Mouse (Mus musculus) lung, embryonic 15.5 days (tissue): ENCODE measurements around the gene Fam83e. TPM values are rescaled to one million over a fixed set of nuclear protein-coding genes. Genes with fewer than 3 reads are reported as not detected.

Experiments
- ATAC-seq: fragments of 200-750 bp; cut with Nextera tagmentation; 2 replicates; pipeline ENCODE4 v1.8.0; 2017; ENCODE audit warnings: moderate number of reproducible peaks, borderline replicate concordance; ENCODE audit not compliant: low FRiP score, low TSS enrichment; ENCODE audit errors: extremely low read depth
- H3K27ac ChIP-seq: fragments of 300-500 bp; sonication (generic); 2 replicates; pipeline ENCODE4 v1.5.1; 2015; ENCODE audit warnings: moderate library complexity, mild to moderate bottlenecking, inconsistent platforms
- H3K27me3 ChIP-seq: fragments of 300-500 bp; sonication (generic); 2 replicates; pipeline ENCODE4 v1.6.1; 2015; ENCODE audit warnings: inconsistent platforms
- H3K36me3 ChIP-seq: fragments of 300-500 bp; sonication (generic); 2 replicates; pipeline ENCODE4 v1.6.1; 2015; ENCODE audit warnings: inconsistent platforms
- H3K4me1 ChIP-seq: fragments of 300-500 bp; sonication (generic); 2 replicates; pipeline ENCODE4 v1.6.1; 2015; ENCODE audit warnings: inconsistent platforms
- H3K4me2 ChIP-seq: fragments of 300-500 bp; sonication (generic); 2 replicates; pipeline ENCODE4 v1.6.1; 2015; ENCODE audit warnings: inconsistent platforms, mild to moderate bottlenecking, moderate library complexity
- H3K4me3 ChIP-seq: fragments of 300-500 bp; sonication (generic); 2 replicates; pipeline ENCODE4 v1.5.1; 2015; ENCODE audit warnings: mild to moderate bottlenecking, inconsistent platforms
- H3K9ac ChIP-seq: fragments of 300-500 bp; sonication (generic); 2 replicates; pipeline ENCODE4 v1.6.1; 2015; ENCODE audit warnings: inconsistent platforms
- H3K9me3 ChIP-seq: fragments of 300-500 bp; sonication (generic); 2 replicates; pipeline ENCODE4 v1.6.1; 2016; ENCODE audit warnings: inconsistent platforms
- WGBS: fragments of 180-500 bp; shearing (Covaris S2); methylation state at CpG from one replicate; pipeline ENCODE4 v1.1.7; 2015; 5-methylcytosine and 5-hydroxymethylcytosine counted together
- polyA plus RNA-seq: library from polyadenylated mRNA; unstranded; fragments of >200 nt; fragmentation: Nextera tagmentation; extraction: Ambion mirVana; gene quantifications from 2 replicates; pipeline ENCODE4 v1.2.1, GENCODE M21; 2015

Fam83e gene
- polyA plus RNA-seq, 1 experiment from 2014 or later = 1.5 TPM

DNA sequence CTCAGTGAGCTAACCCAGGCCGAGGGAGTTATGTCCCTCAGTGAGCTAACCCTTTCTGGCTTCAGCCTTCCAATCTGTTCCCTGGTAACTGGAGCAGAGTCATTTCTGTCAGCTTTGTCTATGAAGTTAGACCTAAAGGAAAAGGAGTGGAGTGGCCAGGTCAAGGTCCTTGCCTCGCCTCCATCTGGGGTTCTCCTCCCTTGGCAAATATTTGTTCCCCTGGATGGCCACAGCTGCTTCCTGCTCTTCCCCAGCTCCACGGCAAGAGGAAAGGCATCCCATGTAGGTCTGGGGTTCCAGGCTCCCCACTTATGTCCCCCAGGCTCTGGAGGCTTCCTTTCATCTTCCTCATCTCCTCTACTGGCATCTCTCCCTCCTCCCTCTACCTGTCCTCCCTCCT, 6.6 kb downstream of the Fam83e start:
- ATAC-seq = no peak

DNA sequence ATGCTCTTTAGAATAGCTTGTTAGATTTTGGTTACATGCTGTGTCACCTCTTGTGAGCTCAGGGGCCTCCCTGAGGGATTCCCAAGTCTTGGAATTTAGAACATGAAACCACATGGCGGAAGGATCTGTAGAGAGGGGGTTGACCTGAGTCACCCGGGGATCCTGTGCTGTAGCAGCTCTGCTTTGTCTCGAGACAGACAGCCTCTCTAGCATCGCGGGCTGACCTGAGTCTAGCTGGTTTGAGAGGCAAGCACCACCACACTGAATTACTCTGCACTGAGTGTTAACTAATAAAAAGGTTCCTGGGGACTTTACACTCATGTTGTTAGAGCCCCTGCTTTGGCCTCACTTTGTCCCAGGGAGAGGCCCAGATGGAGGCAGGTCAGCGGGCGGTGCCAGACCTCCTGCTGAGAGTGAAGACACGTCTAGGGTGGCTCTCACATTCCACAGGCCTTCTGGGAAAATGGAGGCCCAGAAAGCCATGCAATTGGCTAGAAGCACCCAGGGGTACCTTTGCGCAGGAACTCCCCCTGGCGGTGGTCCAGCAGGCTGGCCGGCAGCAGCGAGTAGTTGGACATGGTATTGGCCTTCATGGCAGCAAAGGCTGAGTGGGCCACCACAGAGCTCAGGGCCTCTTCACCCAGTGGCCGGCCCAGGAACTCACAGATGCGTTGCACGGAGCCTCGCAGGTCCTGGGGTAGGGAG, 9.9 kb downstream of the Fam83e start:
- no peaks in the 10 kb centered on the region for H3K9me3 ChIP-seq
- WGBS = 16% methylated on average over 16 of the region's 16 CpGs
- peaks cover 9% of the 10 kb centered on the region; the same call in 1 of the 2 replicates for H3K4me1 ChIP-seq
- peak; percentile 31; the same call in 1 of the 2 replicates for ATAC-seq
- no peaks in the 10 kb centered on the region for H3K27me3 ChIP-seq
- H3K36me3 ChIP-seq = peaks cover 14% of the 10 kb centered on the region
- no peak overlapping the region for H3K4me3 ChIP-seq
- H3K27ac ChIP-seq = no peak overlapping the region
- no peak overlapping the region for H3K4me2 ChIP-seq
- no peak overlapping the region for H3K9ac ChIP-seq

More for the DNA sequence above, 6.6 kb downstream of the Fam83e start:
- Histone ChIP-seq H3K36me3 (peaks cover 45% of the 10 kb centered on the region), H3K4me1 (peaks cover 9% of the 10 kb centered on the region; the same call in 1 of the 2 replicates), H3K9ac (no peak overlapping the region), H3K27ac (no peak overlapping the region), H3K4me3 (no peak overlapping the region), H3K9me3 (no peaks in the 10 kb centered on the region), H3K4me2 (no peak overlapping the region), H3K27me3 (no peaks in the 10 kb centered on the region)
- 61% methylated on average over 3 of the region's 3 CpGs for WGBS

DNA sequence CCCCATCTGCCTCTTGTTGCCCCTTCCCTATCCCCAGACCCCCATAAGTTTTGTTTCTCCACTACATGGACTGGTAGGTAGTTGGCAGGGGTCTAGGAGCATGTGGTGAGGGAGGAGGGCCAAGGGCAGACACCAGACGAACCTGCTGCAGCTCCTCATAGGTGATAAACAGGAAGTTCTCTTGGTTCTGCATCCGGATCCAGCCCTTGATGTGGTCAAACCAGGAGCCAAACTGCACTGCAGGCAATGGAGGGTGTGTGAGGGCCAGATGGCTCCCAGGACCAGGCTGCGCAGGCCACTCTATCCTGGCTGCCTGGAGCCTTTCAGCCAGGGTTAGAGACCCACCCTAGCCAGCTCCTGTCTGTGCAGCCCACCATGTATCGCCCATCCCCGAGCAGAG, 12.5 kb downstream of the Fam83e start:
- Histone ChIP-seq H3K9ac (no peak overlapping the region), H3K4me2 (no peak overlapping the region), H3K4me1 (peaks cover 9% of the 10 kb centered on the region; the same call in 1 of the 2 replicates), H3K9me3 (no peaks in the 10 kb centered on the region), H3K36me3 (peaks cover 3% of the 10 kb centered on the region; the same call in 1 of the 2 replicates), H3K27me3 (no peaks in the 10 kb centered on the region), H3K4me3 (no peak overlapping the region), H3K27ac (no peak overlapping the region)
- ATAC-seq = no peak
- WGBS = 74% methylated on average over 5 of the region's 5 CpGs

DNA sequence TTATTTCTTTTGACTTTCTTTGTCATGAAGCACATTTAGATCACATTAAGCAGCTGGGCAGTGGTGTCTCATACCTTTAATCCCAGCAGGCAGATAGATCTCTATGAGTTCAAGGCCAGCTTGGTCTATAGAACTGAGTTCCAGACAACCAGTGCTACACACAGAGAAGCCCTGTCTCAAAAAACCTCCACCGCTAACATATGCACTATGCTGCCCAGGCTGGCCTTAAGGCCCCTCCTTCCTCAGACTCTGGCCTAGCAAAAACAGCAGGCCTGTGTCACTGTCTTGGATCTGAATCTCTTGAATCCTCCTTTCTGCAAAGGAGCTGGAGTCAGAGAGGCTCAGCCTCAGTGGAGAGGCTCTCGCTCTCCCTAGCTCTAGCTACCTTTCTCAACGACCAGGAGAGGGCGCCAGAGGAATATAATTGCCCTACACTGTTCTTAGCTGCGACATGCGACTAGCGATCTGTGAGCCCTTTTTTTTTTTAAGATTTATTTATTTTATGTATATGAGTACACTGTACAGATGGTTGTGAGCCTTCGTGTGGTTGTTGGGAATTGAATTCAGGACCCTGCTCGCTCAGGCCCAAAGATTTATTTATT, 18.3 kb downstream of the Fam83e start:
- H3K4me2 ChIP-seq = no peak overlapping the region
- no peak overlapping the region for H3K9ac ChIP-seq
- no peaks in the 10 kb centered on the region for H3K27me3 ChIP-seq
- H3K4me3 ChIP-seq = no peak overlapping the region
- H3K36me3 ChIP-seq = no peaks in the 10 kb centered on the region
- no peak overlapping the region for H3K27ac ChIP-seq
- H3K9me3 ChIP-seq = no peaks in the 10 kb centered on the region
- ATAC-seq = peak; percentile 73
- peaks cover 9% of the 10 kb centered on the region; the same call in 1 of the 2 replicates for H3K4me1 ChIP-seq
- WGBS = 7% methylated on average over 9 of the region's 9 CpGs

DNA sequence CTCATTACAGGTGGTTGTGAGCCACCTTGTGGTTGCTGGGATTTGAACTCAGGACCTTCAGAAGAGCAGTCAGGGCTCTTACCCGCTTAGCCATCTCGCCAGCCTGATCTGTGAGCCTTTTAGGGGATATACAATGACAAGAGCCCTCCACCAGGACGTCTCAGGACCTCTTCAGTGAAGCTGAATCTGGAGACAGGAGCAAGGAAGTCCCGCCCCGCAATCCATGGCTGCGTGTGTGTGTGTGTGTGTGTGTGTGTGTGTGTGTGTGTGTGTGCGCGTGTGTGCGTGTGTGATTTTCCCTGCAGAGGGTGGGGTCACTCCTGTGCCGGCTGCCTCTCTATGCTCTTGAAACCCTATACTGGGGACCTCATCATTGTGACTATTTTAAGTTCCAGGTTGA, 18.8 kb downstream of the Fam83e start:
- Histone ChIP-seq H3K9ac (no peak overlapping the region), H3K4me2 (no peak overlapping the region), H3K27me3 (no peaks in the 10 kb centered on the region), H3K9me3 (no peaks in the 10 kb centered on the region), H3K27ac (no peak overlapping the region), H3K36me3 (no peaks in the 10 kb centered on the region), H3K4me3 (no peak overlapping the region), H3K4me1 (peaks cover 9% of the 10 kb centered on the region; the same call in 1 of the 2 replicates)
- ATAC-seq = no peak
- 57% methylated on average over 10 of the region's 10 CpGs for WGBS

DNA sequence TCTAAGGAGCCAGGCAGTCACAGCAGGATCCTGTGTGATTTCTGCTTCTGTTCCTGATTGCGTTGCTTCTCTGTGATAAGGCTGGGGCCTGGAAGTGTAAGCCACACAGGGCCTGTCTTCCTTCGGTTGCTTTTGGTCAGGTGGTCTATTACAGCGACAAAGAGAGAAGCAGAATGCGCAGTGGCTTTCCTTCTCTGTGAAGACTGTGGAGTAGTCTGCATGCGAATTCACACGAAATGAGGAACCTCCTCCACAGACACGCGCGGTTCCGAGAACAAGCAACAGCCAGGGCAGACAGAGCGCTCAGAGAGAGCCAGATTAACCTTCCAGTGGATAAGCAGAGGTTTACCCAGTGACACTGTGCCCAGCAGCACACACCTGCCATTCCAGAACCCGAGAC, 20.3 kb downstream of the Fam83e start:
- Histone ChIP-seq H3K27ac (no peak overlapping the region), H3K9ac (no peak overlapping the region), H3K36me3 (no peaks in the 10 kb centered on the region), H3K4me1 (peaks cover 9% of the 10 kb centered on the region; the same call in 1 of the 2 replicates), H3K4me3 (no peak overlapping the region), H3K9me3 (no peaks in the 10 kb centered on the region), H3K4me2 (peak overlapping the region; percentile 53), H3K27me3 (no peaks in the 10 kb centered on the region)
- WGBS = 77% methylated on average over 12 of the region's 12 CpGs
- no peak for ATAC-seq

DNA sequence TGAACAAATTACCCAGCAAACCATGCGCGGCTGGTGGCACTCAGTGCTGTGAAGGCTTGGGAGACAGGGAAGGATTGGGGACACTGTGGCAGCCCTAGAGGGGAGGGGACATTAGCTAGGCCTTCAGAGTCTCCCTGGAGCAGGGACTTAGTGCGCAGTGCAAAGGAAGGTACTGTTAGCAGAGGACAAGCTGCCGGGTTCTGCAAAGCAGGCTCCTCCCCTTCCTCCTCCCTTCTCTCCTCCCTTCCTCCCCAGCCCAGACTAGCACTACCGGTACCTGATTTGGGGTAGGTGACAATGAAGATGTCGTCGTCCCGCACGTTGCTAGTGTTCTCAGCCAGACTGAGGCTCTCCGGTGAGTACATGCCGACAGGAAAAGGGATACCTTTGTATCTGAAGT, 20.8 kb downstream of the Fam83e start:
- 28% methylated on average over 11 of the region's 11 CpGs for WGBS
- H3K4me1 ChIP-seq = peaks cover 9% of the 10 kb centered on the region; the same call in 1 of the 2 replicates
- no peaks in the 10 kb centered on the region for H3K36me3 ChIP-seq
- H3K4me2 ChIP-seq = peak overlapping the region; percentile 53
- ATAC-seq = 0 out of 2 replicates have a peak, but pooled peaks have one; percentile 66
- H3K9me3 ChIP-seq = no peaks in the 10 kb centered on the region
- peak overlapping the region; percentile 33 for H3K4me3 ChIP-seq
- H3K27me3 ChIP-seq = no peaks in the 10 kb centered on the region
- H3K9ac ChIP-seq = no peak overlapping the region
- H3K27ac ChIP-seq = 0 out of 2 replicates have a peak overlapping the region, but pooled peaks have one; percentile 0

DNA sequence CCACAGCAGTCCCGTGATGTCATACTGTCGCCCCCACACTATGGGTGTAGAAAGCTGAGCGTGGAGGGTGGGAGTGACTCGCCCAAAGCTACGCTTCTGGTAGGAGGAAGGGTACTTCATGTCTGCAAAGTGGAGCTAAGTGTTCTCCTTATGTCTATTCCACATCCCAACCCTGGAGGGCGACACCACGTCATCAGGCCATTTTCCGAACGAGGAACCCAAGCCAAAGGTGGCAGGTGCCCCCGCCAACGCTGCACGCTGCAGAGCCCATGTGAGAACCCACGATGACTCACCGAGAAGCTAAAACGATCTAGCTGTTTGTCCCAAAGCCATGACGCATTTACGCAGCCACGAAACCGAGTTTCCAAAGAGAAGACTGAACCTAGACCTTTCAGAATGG, 21.3 kb downstream of the Fam83e start:
- 0 out of 2 replicates have a peak, but pooled peaks have one; percentile 35 for ATAC-seq
- peak overlapping the region; percentile 33 for H3K4me3 ChIP-seq
- H3K36me3 ChIP-seq = no peaks in the 10 kb centered on the region
- peak overlapping the region; percentile 53 for H3K4me2 ChIP-seq
- H3K27me3 ChIP-seq = no peaks in the 10 kb centered on the region
- WGBS = 26% methylated on average over 19 of the region's 19 CpGs
- H3K27ac ChIP-seq = 0 out of 2 replicates have a peak overlapping the region, but pooled peaks have one; percentile 0
- H3K9me3 ChIP-seq = no peaks in the 10 kb centered on the region
- no peak overlapping the region for H3K9ac ChIP-seq
- peaks cover 9% of the 10 kb centered on the region; the same call in 1 of the 2 replicates for H3K4me1 ChIP-seq

DNA sequence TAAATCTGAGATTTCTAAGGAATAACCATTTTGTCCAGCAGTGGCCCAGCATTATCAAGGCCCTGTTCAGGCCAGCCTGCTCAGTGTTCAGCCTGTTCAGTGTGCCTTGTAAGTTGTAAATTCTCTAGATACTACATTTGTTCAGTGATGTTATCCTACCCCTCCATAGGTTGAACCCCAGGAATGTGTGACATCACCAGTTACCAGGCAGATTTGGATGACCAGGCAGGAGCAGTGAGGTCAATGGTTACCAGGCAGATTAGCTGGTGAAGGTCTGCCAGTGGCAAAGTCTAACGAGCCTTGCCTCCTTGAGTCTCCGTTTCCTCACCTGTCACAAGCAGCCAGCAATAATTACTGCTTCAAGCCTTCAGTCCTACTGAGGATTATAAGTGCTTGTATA, 23.4 kb downstream of the Fam83e start:
- H3K4me1 ChIP-seq = peaks cover 9% of the 10 kb centered on the region
- H3K27me3 ChIP-seq = no peaks in the 10 kb centered on the region
- no peaks in the 10 kb centered on the region for H3K36me3 ChIP-seq
- H3K4me2 ChIP-seq = no peak overlapping the region
- WGBS = 17% methylated on average over 2 of the region's 2 CpGs
- no peak overlapping the region for H3K9ac ChIP-seq
- H3K27ac ChIP-seq = no peak overlapping the region
- no peak for ATAC-seq
- H3K9me3 ChIP-seq = no peaks in the 10 kb centered on the region
- H3K4me3 ChIP-seq = no peak overlapping the region

DNA sequence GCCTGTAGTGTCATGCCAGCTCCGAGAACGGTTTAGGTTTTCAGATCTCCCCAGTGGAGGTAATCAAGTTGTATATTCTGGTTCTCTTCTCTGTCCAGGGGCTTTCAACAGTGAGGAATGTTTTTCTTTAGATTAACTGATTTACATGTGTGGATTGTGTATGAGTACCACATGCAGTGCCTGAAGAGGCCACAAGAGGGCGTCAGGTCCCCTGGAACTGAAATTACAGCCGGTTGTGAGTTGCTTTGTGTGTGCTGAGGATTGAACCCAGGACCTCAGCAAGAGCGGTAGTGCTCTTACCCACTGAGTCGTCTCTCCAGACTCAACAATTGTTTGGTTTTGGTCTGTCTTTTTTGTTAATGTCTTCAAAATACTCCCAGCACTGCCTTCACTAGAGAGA, 25.5 kb downstream of the Fam83e start:
- Histone ChIP-seq H3K36me3 (no peaks in the 10 kb centered on the region), H3K27ac (no peak overlapping the region), H3K27me3 (no peaks in the 10 kb centered on the region), H3K4me1 (peaks cover 13% of the 10 kb centered on the region), H3K4me2 (no peak overlapping the region), H3K9ac (no peak overlapping the region), H3K9me3 (no peaks in the 10 kb centered on the region), H3K4me3 (no peak overlapping the region)
- no peak for ATAC-seq
- 66% methylated on average over 6 of the region's 6 CpGs for WGBS

DNA sequence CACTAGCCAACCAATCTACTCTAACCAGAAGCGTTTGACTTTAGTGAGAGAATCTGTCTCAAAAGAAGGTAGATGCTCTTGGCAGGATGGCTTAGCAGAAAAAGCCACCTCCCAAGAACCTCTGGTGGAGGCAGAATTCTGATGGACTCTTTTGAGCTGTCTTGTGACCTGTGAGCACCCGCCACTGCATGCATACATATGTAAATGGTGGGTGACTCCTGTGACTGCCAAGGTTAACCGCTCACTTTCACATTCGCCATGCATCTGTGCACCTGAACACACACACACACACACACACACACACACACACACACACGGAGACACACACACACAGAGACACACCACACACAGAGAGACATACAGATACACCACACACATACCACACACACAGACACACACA, 26.4 kb downstream of the Fam83e start:
- WGBS = 89% methylated on average over 5 of the region's 5 CpGs
- ATAC-seq = no peak
- Histone ChIP-seq H3K4me2 (no peak overlapping the region), H3K27ac (no peak overlapping the region), H3K36me3 (no peaks in the 10 kb centered on the region), H3K27me3 (no peaks in the 10 kb centered on the region), H3K4me3 (no peak overlapping the region), H3K9me3 (no peaks in the 10 kb centered on the region), H3K4me1 (peaks cover 5% of the 10 kb centered on the region; the same call in 1 of the 2 replicates), H3K9ac (no peak overlapping the region)

DNA sequence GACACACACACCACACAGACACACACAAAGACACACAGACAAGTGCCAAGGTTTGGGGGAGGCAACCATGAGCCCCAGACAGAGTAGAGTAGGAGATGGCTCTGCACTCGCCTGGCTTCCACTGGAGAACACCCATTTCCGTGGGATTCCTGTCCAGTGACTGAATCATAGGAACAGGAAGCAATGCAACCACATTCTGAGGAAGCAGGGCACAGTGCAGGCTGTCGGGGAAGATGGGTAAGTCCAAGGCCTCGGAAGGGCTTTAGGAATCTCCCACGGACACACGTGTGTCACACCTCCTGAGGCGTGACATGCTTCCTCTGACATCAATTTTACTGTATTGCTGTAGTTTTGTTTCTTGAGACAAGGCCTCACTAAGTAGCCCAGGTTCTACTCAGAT, 27.1 kb downstream of the Fam83e start:
- 55% methylated on average over 7 of the region's 7 CpGs for WGBS

More for the DNA sequence above, 27.1 kb downstream of the Fam83e start:
- Histone ChIP-seq H3K4me3 (no peak overlapping the region), H3K9ac (no peak overlapping the region), H3K36me3 (no peaks in the 10 kb centered on the region), H3K27ac (no peak overlapping the region), H3K27me3 (no peaks in the 10 kb centered on the region), H3K4me2 (no peak overlapping the region), H3K4me1 (peaks cover 5% of the 10 kb centered on the region; the same call in 1 of the 2 replicates), H3K9me3 (no peaks in the 10 kb centered on the region)
- no peak; the same call in 1 of the 2 replicates for ATAC-seq
